Mouse (Mus musculus) liver, embryonic 16.5 days (tissue): ENCODE results near the gene Hhipl1. TPM values are rescaled to one million over a fixed set of nuclear protein-coding genes. Genes with fewer than 3 reads are reported as not detected.

ENCODE experiments used
- ATAC-seq: fragments of 200-750 bp; cut with Nextera tagmentation; 2 replicates; pipeline ENCODE4 v1.8.0; 2017; ENCODE audit warnings: low read depth, mild to moderate bottlenecking, moderate number of reproducible peaks, moderate library complexity
- H3K27ac ChIP-seq: fragments of 300-500 bp; sonication (generic); 2 replicates; pipeline ENCODE4 v1.5.1; 2014; ENCODE audit warnings: mild to moderate bottlenecking, low read length
- H3K27me3 ChIP-seq: fragments of 300-500 bp; sonication (generic); 2 replicates; pipeline ENCODE4 v1.6.1; 2014; ENCODE audit warnings: low read depth, low read length, mixed read lengths; ENCODE audit not compliant: control insufficient read depth, insufficient read depth
- H3K36me3 ChIP-seq: fragments of 300-500 bp; sonication (generic); 2 replicates; pipeline ENCODE4 v1.6.1; 2014; ENCODE audit warnings: mild to moderate bottlenecking; ENCODE audit not compliant: control insufficient read depth, insufficient read depth
- H3K4me1 ChIP-seq: fragments of 300-500 bp; sonication (generic); 2 replicates; pipeline ENCODE4 v1.6.1; 2014; ENCODE audit warnings: low read depth, low read length, mixed read lengths; ENCODE audit not compliant: control insufficient read depth
- H3K4me2 ChIP-seq: fragments of 300-500 bp; sonication (generic); 2 replicates; pipeline ENCODE4 v1.6.1; 2014; ENCODE audit warnings: low read depth, low read length, mixed read lengths
- H3K4me3 ChIP-seq: fragments of 300-500 bp; sonication (generic); 2 replicates; pipeline ENCODE4 v1.5.1; 2014; ENCODE audit warnings: low read depth, mild to moderate bottlenecking, low read length
- H3K9ac ChIP-seq: fragments of 300-500 bp; sonication (generic); 2 replicates; pipeline ENCODE4 v1.6.1; 2014; ENCODE audit warnings: low read depth, low read length
- H3K9me3 ChIP-seq: fragments of 300-500 bp; sonication (generic); replicated peaks from 2 replicates; pipeline ENCODE4 v1.6.1; 2016; ENCODE audit warnings: low read length; ENCODE audit not compliant: control insufficient read depth
- WGBS: fragments of 180-500 bp; shearing (Covaris S2); extraction: QIAGEN DNeasy Blood & Tissue Kit; methylation state at CpG from one replicate; pipeline ENCODE4 v1.1.7; 2014; ENCODE audit not compliant: insufficient replicate concordance; 5-methylcytosine and 5-hydroxymethylcytosine counted together
- polyA plus RNA-seq: library from polyadenylated mRNA; unstranded; fragments of >200 nt; fragmentation: Nextera tagmentation; extraction: Ambion mirVana; gene quantifications from 2 replicates; pipeline ENCODE4 v1.2.1, GENCODE M21; 2015

Gene Hhipl1
- polyA plus RNA-seq, 1 experiment from 2014 or later = 0.05 TPM

GRCm38 (mm10) chr12:108317826-108318430, 11.9 kb downstream of the Hhipl1 start:
- no peak overlapping the region for H3K4me2 ChIP-seq
- no peaks in the 10 kb centered on the region for H3K9me3 ChIP-seq
- H3K27me3 ChIP-seq = peaks cover 50% of the 10 kb centered on the region
- ATAC-seq = no peak
- 8% methylated on average over 18 of the region's 18 CpGs for WGBS
- no peak overlapping the region for H3K27ac ChIP-seq
- H3K36me3 ChIP-seq = no peaks in the 10 kb centered on the region
- H3K4me3 ChIP-seq = no peak overlapping the region
- H3K4me1 ChIP-seq = no peaks in the 10 kb centered on the region
- H3K9ac ChIP-seq = no peak overlapping the region

- Histone ChIP-seq H3K27me3 (peaks cover 50% of the 10 kb centered on the region), H3K36me3 (no peaks in the 10 kb centered on the region), H3K27ac (no peak overlapping the region), H3K4me3 (no peak overlapping the region), H3K4me2 (no peak overlapping the region), H3K9me3 (no peaks in the 10 kb centered on the region), H3K4me1 (no peaks in the 10 kb centered on the region), H3K9ac (no peak overlapping the region)
- no peak for ATAC-seq
- 12% methylated on average over 37 of the region's 37 CpGs for WGBS
Measured at GRCm38 (mm10) chr12:108318499-108318898, 12.4 kb downstream of the Hhipl1 start.

- Histone ChIP-seq H3K4me2 (no peak overlapping the region), H3K4me1 (no peaks in the 10 kb centered on the region), H3K9ac (no peak overlapping the region), H3K27me3 (peaks cover 50% of the 10 kb centered on the region), H3K9me3 (no peaks in the 10 kb centered on the region), H3K4me3 (no peak overlapping the region), H3K27ac (no peak overlapping the region), H3K36me3 (no peaks in the 10 kb centered on the region)
- WGBS = 13% methylated on average over 8 of the region's 8 CpGs
- ATAC-seq = no peak
Measured at GRCm38 (mm10) chr12:108320096-108320495, 14.0 kb downstream of the Hhipl1 start.

GRCm38 (mm10) chr12:108326401-108326800, 20.3 kb downstream of the Hhipl1 start:
- Histone ChIP-seq H3K4me1 (no peaks in the 10 kb centered on the region), H3K9ac (no peak overlapping the region), H3K9me3 (no peaks in the 10 kb centered on the region), H3K4me2 (no peak overlapping the region), H3K36me3 (no peaks in the 10 kb centered on the region), H3K27me3 (peaks cover 41% of the 10 kb centered on the region), H3K27ac (no peak overlapping the region), H3K4me3 (no peak overlapping the region)
- no peak for ATAC-seq
- WGBS = 40% methylated on average over 5 of the region's 5 CpGs

GRCm38 (mm10) chr12:108327889-108328491, 21.9 kb downstream of the Hhipl1 start:
- ATAC-seq = no peak
- H3K4me3 ChIP-seq = peak overlapping the region; percentile 13; the same call in 1 of the 2 replicates

GRCm38 (mm10) chr12:108333056-108333455, 27.0 kb downstream of the Hhipl1 start:
- H3K9ac ChIP-seq = peak overlapping the region; percentile 12; the same call in 1 of the 2 replicates
- peaks cover 13% of the 10 kb centered on the region for H3K4me1 ChIP-seq
- H3K27me3 ChIP-seq = peaks cover 55% of the 10 kb centered on the region

More at GRCm38 (mm10) chr12:108327889-108328491, 21.9 kb downstream of the Hhipl1 start:
- H3K4me2 ChIP-seq = peak overlapping the region; percentile 24; the same call in 1 of the 2 replicates
- WGBS = 3% methylated on average over 63 of the region's 66 CpGs
- H3K27me3 ChIP-seq = peaks cover 41% of the 10 kb centered on the region
- H3K27ac ChIP-seq = no peak overlapping the region
- no peaks in the 10 kb centered on the region for H3K4me1 ChIP-seq
- H3K36me3 ChIP-seq = no peaks in the 10 kb centered on the region
- no peak overlapping the region for H3K9ac ChIP-seq
- H3K9me3 ChIP-seq = no peaks in the 10 kb centered on the region

GRCm38 (mm10) chr12:108333481-108333882, 27.4 kb downstream of the Hhipl1 start:
- peak overlapping the region; percentile 78 for H3K4me2 ChIP-seq
- no peaks in the 10 kb centered on the region for H3K9me3 ChIP-seq
- peaks cover 13% of the 10 kb centered on the region for H3K4me1 ChIP-seq
- no peaks in the 10 kb centered on the region for H3K36me3 ChIP-seq
- ATAC-seq = peak; percentile 30; the same call in 1 of the 2 replicates
- peaks cover 51% of the 10 kb centered on the region for H3K27me3 ChIP-seq
- H3K9ac ChIP-seq = peak overlapping the region; percentile 12; the same call in 1 of the 2 replicates
- peak overlapping the region; percentile 56 for H3K4me3 ChIP-seq
- H3K27ac ChIP-seq = peak overlapping the region; percentile 37; the same call in 1 of the 2 replicates
- 1% methylated on average over 22 of the region's 22 CpGs for WGBS

More at GRCm38 (mm10) chr12:108333056-108333455, 27.0 kb downstream of the Hhipl1 start:
- Histone ChIP-seq H3K4me3 (peak overlapping the region; percentile 56), H3K27ac (no peak overlapping the region), H3K4me2 (peak overlapping the region; percentile 78), H3K36me3 (no peaks in the 10 kb centered on the region), H3K9me3 (no peaks in the 10 kb centered on the region)
- WGBS = under 1% methylated on average over 16 of the region's 16 CpGs
- ATAC-seq = peak; percentile 19; the same call in 1 of the 2 replicates

GRCm38 (mm10) chr12:108333895-108334445, 27.9 kb downstream of the Hhipl1 start, which contains the start of gene Cyp46a1:
Cyp46a1 (plus strand) TSS chr12:108334381.
- WGBS = 0% methylated on average over 43 of the region's 56 CpGs
- Histone ChIP-seq H3K27ac (peak within 1 kb of the TSS; percentile 37; the same call in 1 of the 2 replicates), H3K9me3 (no peaks in the 10 kb centered on the region), H3K36me3 (no peaks in the 10 kb centered on the region), H3K4me2 (peak within 1 kb of the TSS; percentile 78), H3K9ac (peak within 1 kb of the TSS; percentile 12; the same call in 1 of the 2 replicates), H3K27me3 (peaks cover 46% of the 10 kb centered on the region), H3K4me1 (peaks cover 13% of the 10 kb centered on the region), H3K4me3 (peak within 1 kb of the TSS; percentile 56)
- peak; percentile 87 for ATAC-seq

GRCm38 (mm10) chr12:108334529-108334928, 28.5 kb downstream of the Hhipl1 start:
- Histone ChIP-seq H3K27ac (no peak overlapping the region), H3K9ac (no peak overlapping the region), H3K4me2 (peak overlapping the region; percentile 78), H3K4me3 (peak overlapping the region; percentile 56), H3K9me3 (no peaks in the 10 kb centered on the region), H3K4me1 (peaks cover 13% of the 10 kb centered on the region), H3K27me3 (peaks cover 43% of the 10 kb centered on the region), H3K36me3 (no peaks in the 10 kb centered on the region)
- no peak for ATAC-seq
- 1% methylated on average over 32 of the region's 32 CpGs for WGBS
